Mouse (Mus musculus) erythroid progenitor cell, adult 5-6 weeks (primary cell): ENCODE measurements around the gene Ttll5. TPM values are rescaled to one million over a fixed set of nuclear protein-coding genes. Genes with fewer than 3 reads are reported as not detected.

Experiments used
- ATAC-seq: replicated peaks from 2 replicates; pipeline ENCODE4 v1.8.0; 2016; ENCODE audit warnings: moderate number of reproducible peaks, mild to moderate bottlenecking, moderate TSS enrichment, inconsistent platforms; ENCODE audit not compliant: poor library complexity, low FRiP score, severe bottlenecking
- total RNA-seq, 2 experiments: library from RNA; stranded (forward) in 1 of 2; stranded (reverse) in 1 of 2; fragments of 150-400 nt in 1 of 2; fragments of 186-747, 209-891 nt in 1 of 2; gene quantifications; 2 replicates each; pipeline versions ENCODE4 v1.2.3 to v1.2.4; 2015 to 2017; ENCODE audit warnings: low replicate concordance in 2 of 2

The Ttll5 gene
- total RNA-seq, 2 experiments from 2014 or later, result 28.6 to 57.8 TPM

GRCm38 (mm10) chr12:86036368-86037166, 212.1 kb downstream of the Ttll5 start:
- ATAC-seq, result no peak

- ATAC-seq, result no peak
Measured at GRCm38 (mm10) chr12:86037235-86037921, 212.9 kb downstream of the Ttll5 start.

GRCm38 (mm10) chr12:86039078-86039477, 214.6 kb downstream of the Ttll5 start:
- ATAC-seq, result no peak

- ATAC-seq, result no peak
Measured at GRCm38 (mm10) chr12:86039751-86040150, 215.3 kb downstream of the Ttll5 start.

GRCm38 (mm10) chr12:86046141-86046540, 221.7 kb downstream of the Ttll5 start:
- no peak for ATAC-seq

- ATAC-seq, result no peak
Measured at GRCm38 (mm10) chr12:86046776-86047175, 222.3 kb downstream of the Ttll5 start.

- no peak for ATAC-seq
Measured at GRCm38 (mm10) chr12:86047376-86047775, 222.9 kb downstream of the Ttll5 start.

GRCm38 (mm10) chr12:86049813-86050212, 225.4 kb downstream of the Ttll5 start:
- no peak for ATAC-seq

- no peak for ATAC-seq
Measured at GRCm38 (mm10) chr12:86051477-86051876, 227.0 kb downstream of the Ttll5 start.

- ATAC-seq, result no peak
Measured at GRCm38 (mm10) chr12:86055306-86055705, 230.8 kb downstream of the Ttll5 start.

GRCm38 (mm10) chr12:86056976-86057375, 232.5 kb downstream of the Ttll5 start:
- ATAC-seq, result no peak

GRCm38 (mm10) chr12:86057516-86057915, 233.1 kb downstream of the Ttll5 start:
- no peak for ATAC-seq

- ATAC-seq, result no peak
Measured at GRCm38 (mm10) chr12:86059341-86059740, 234.9 kb downstream of the Ttll5 start.

GRCm38 (mm10) chr12:86064796-86065195, 240.3 kb downstream of the Ttll5 start:
- ATAC-seq, result no peak

- no peak for ATAC-seq
Measured at GRCm38 (mm10) chr12:86071432-86071831, 247.0 kb downstream of the Ttll5 start.

- ATAC-seq, result no peak
Measured at GRCm38 (mm10) chr12:86074681-86075080, 250.2 kb downstream of the Ttll5 start.

- ATAC-seq, result no peak
Measured at GRCm38 (mm10) chr12:86075358-86075757, 250.9 kb downstream of the Ttll5 start.

- no peak for ATAC-seq
Measured at GRCm38 (mm10) chr12:86076321-86076901, 252.0 kb downstream of the Ttll5 start.

GRCm38 (mm10) chr12:86077322-86077721, 252.9 kb downstream of the Ttll5 start:
- ATAC-seq, result no peak

- no peak for ATAC-seq
Measured at GRCm38 (mm10) chr12:86077736-86078135, 253.3 kb downstream of the Ttll5 start.

GRCm38 (mm10) chr12:86078176-86078552, 253.7 kb downstream of the Ttll5 start:
- ATAC-seq, result no peak
